Mouse (Mus musculus): ENCODE results near the gene Lnx1.

Lnx1 gene

GRCm38 (mm10) chr5:74702766-74703165 lies at the start of gene Lnx1:
Gene Lnx1 (minus strand): TSS chr5:74702912.
- DNase-seq (ENCODE audit: low read depth) = no peak

GRCm38 (mm10) chr5:74750501-74750900 lies 47.8 kb upstream of the Lnx1 start:
- peak; percentile 84 for DNase-seq (ENCODE audit: low read depth)

GRCm38 (mm10) chr5:74747476-74747875 lies 44.8 kb upstream of the Lnx1 start:
- no peak for DNase-seq (ENCODE audit: low read depth)

GRCm38 (mm10) chr5:74740951-74741350 lies 38.2 kb upstream of the Lnx1 start:
- no peak for DNase-seq (ENCODE audit: low read depth)

GRCm38 (mm10) chr5:74739435-74739834 lies 36.7 kb upstream of the Lnx1 start:
- DNase-seq (ENCODE audit: low read depth) = peak; percentile 55

GRCm38 (mm10) chr5:74738312-74738711 lies 35.6 kb upstream of the Lnx1 start:
- DNase-seq (ENCODE audit: low read depth) = no peak

GRCm38 (mm10) chr5:74733885-74734558 lies 31.3 kb upstream of the Lnx1 start:
- DNase-seq (ENCODE audit: low read depth) = peak; percentile 58

GRCm38 (mm10) chr5:74732613-74733012 lies 29.9 kb upstream of the Lnx1 start:
- no peak for DNase-seq (ENCODE audit: low read depth)

- DNase-seq (ENCODE audit: low read depth) = no peak
Measured at GRCm38 (mm10) chr5:74730601-74731000, 27.9 kb upstream of the Lnx1 start.

GRCm38 (mm10) chr5:74729567-74729966 lies 26.9 kb upstream of the Lnx1 start:
- DNase-seq (ENCODE audit: low read depth) = no peak

- peak; percentile 29 for DNase-seq (ENCODE audit: low read depth)
Measured at GRCm38 (mm10) chr5:74728186-74728585, 25.5 kb upstream of the Lnx1 start.

GRCm38 (mm10) chr5:74727319-74727718 lies 24.6 kb upstream of the Lnx1 start:
- DNase-seq (ENCODE audit: low read depth) = no peak

- no peak for DNase-seq (ENCODE audit: low read depth)
Measured at GRCm38 (mm10) chr5:74725541-74725940, 22.8 kb upstream of the Lnx1 start.

GRCm38 (mm10) chr5:74721816-74722215 lies 19.1 kb upstream of the Lnx1 start:
- DNase-seq (ENCODE audit: low read depth) = no peak

- DNase-seq (ENCODE audit: low read depth) = no peak
Measured at GRCm38 (mm10) chr5:74720661-74721060, 17.9 kb upstream of the Lnx1 start.

GRCm38 (mm10) chr5:74716165-74716564 lies 13.5 kb upstream of the Lnx1 start:
- no peak for DNase-seq (ENCODE audit: low read depth)

- DNase-seq (ENCODE audit: low read depth) = peak; percentile 63
Measured at GRCm38 (mm10) chr5:74712811-74713210, 10.1 kb upstream of the Lnx1 start.

GRCm38 (mm10) chr5:74711988-74712387 lies 9.3 kb upstream of the Lnx1 start:
- DNase-seq (ENCODE audit: low read depth) = no peak

- no peak for DNase-seq (ENCODE audit: low read depth)
Measured at GRCm38 (mm10) chr5:74711056-74711455, 8.3 kb upstream of the Lnx1 start.

GRCm38 (mm10) chr5:74710181-74710580 lies 7.5 kb upstream of the Lnx1 start:
- DNase-seq (ENCODE audit: low read depth) = no peak

- peak; percentile 49 for DNase-seq (ENCODE audit: low read depth)
Measured at GRCm38 (mm10) chr5:74704460-74704790, 1.7 kb upstream of the Lnx1 start.

- no peak for DNase-seq (ENCODE audit: low read depth)
Measured at GRCm38 (mm10) chr5:74703741-74704459, 1.2 kb upstream of the Lnx1 start.

- no peak for DNase-seq (ENCODE audit: low read depth)
Measured at GRCm38 (mm10) chr5:74700918-74701317, 1.8 kb downstream of the Lnx1 start.

GRCm38 (mm10) chr5:74699673-74700072 lies 3.0 kb downstream of the Lnx1 start:
- peak; percentile 27 for DNase-seq (ENCODE audit: low read depth)
